Mouse (Mus musculus): ENCODE measurements at regions not wholly inside any gene's neighbourhood (a gene's known extent, or its start where the extent isn't known, plus 50 kb on each side); places are given as distances from the start of the nearest gene placed in this dataset.

DNA sequence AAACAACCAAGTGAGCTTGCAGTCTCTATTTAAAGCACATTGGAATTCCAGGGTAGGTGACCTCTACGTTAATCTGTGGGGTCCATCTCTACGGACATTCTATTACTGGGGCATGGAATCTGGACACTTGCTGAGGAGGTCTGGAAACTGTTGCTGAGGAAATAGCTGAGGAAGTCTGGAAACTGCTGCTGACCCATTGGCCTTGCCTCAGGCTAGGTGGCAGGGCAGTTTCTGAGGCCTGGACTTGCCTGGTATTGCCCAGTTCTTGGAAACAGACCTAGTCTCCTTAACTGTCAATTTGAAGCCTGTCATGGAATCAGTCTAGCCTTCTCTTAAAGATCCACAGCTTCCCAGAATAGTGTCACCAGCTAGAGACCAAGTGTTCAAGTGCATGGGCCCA, 51.7 kb upstream of the Eif4g2 start:
- TF ChIP-seq E2F4 (IDR thresholded peaks at IDR 0.05; ENCODE audit: insufficient read depth) (no peak), POLR2A (IDR thresholded peaks at IDR 0.05; ENCODE audit: insufficient read length, low read depth) (no peak), MYOD1 (IDR thresholded peaks at IDR 0.05; ENCODE audit: control insufficient read depth in 1 of 3, insufficient read length in 2 of 3, low read depth in 2 of 3) (no peak), CEBPB (IDR thresholded peaks at IDR 0.05; ENCODE audit: insufficient read depth, poor library complexity, severe bottlenecking) (no peak)

All from myocyte (in vitro differentiated cells).